Mouse (Mus musculus) T-helper 2 cell (primary cell): ENCODE measurements at regions not wholly inside any gene's neighbourhood (a gene's known extent, or its start where the extent isn't known, plus 50 kb on each side); places are given as distances from the start of the nearest gene placed in this dataset.

Experiments
- in situ Hi-C: fragments of 300-600 bp; cut with MboI, MseI; formaldehyde crosslinking; loops from one replicate; pipeline ENCODE4 v1.15.1; 2025; ENCODE audit warnings: high pct_unique_total_duplicates

GRCm38 (mm10) chr13:97454715-97455114 lies 213.8 kb downstream of the Enc1 start:
- in situ Hi-C loops: no loop called here

- in situ Hi-C loops: no loop called here
Observed at GRCm38 (mm10) chr13:97453469-97453868, 212.6 kb downstream of the Enc1 start.

GRCm38 (mm10) chr13:97453090-97453430 lies 212.2 kb downstream of the Enc1 start:
- in situ Hi-C loops: no loop called here

GRCm38 (mm10) chr13:97452386-97453089 lies 211.6 kb downstream of the Enc1 start:
- in situ Hi-C loops: no loop called here

GRCm38 (mm10) chr13:97451276-97451675 lies 210.4 kb downstream of the Enc1 start:
- in situ Hi-C loops: no loop called here

GRCm38 (mm10) chr13:97448123-97448522 lies 207.2 kb downstream of the Enc1 start:
- in situ Hi-C loops: no loop called here

- in situ Hi-C loops: no loop called here
Observed at GRCm38 (mm10) chr13:97443731-97444428, 203.0 kb downstream of the Enc1 start.

GRCm38 (mm10) chr13:97442806-97443205 lies 201.9 kb downstream of the Enc1 start:
- in situ Hi-C loops: no loop called here

- in situ Hi-C loops: no loop called here
Observed at GRCm38 (mm10) chr13:97442283-97442682, 201.4 kb downstream of the Enc1 start.

- in situ Hi-C loops: no loop called here
Observed at GRCm38 (mm10) chr13:97441803-97442202, 200.9 kb downstream of the Enc1 start.

- in situ Hi-C loops: loop anchor here (10.0 kb wide), 1 partner anchor 875 kb away; the partner anchor contains the start of gene Btf3
Observed at GRCm38 (mm10) chr13:97439216-97439979, 198.5 kb downstream of the Enc1 start.

- in situ Hi-C loops: loop anchor here (10.0 kb wide), 1 partner anchor 876 kb away; the partner anchor contains the start of gene Btf3
Observed at GRCm38 (mm10) chr13:97438692-97439091, 197.8 kb downstream of the Enc1 start.

GRCm38 (mm10) chr13:97438277-97438676 lies 197.4 kb downstream of the Enc1 start:
- in situ Hi-C loops: loop anchor here (10.0 kb wide), 1 partner anchor 877 kb away; the partner anchor contains the start of gene Btf3

- in situ Hi-C loops: loop anchor here (10.0 kb wide), 1 partner anchor 878 kb away; the partner anchor contains the start of gene Btf3
Observed at GRCm38 (mm10) chr13:97436719-97437350, 195.9 kb downstream of the Enc1 start.

- in situ Hi-C loops: loop anchor here (10.0 kb wide), 1 partner anchor 879 kb away; the partner anchor contains the start of gene Btf3
Observed at GRCm38 (mm10) chr13:97435865-97436718, 195.2 kb downstream of the Enc1 start.

GRCm38 (mm10) chr13:97434961-97435864 lies 194.3 kb downstream of the Enc1 start:
- in situ Hi-C loops: loop anchor here (10.0 kb wide), 1 partner anchor 880 kb away; the partner anchor contains the start of gene Btf3

- in situ Hi-C loops: loop anchor here (10.0 kb wide), 1 partner anchor 881 kb away; the partner anchor contains the start of gene Btf3
Observed at GRCm38 (mm10) chr13:97434167-97434566, 193.3 kb downstream of the Enc1 start.

GRCm38 (mm10) chr13:97432627-97433026 lies 191.7 kb downstream of the Enc1 start:
- in situ Hi-C loops: loop anchor here (10.0 kb wide), 1 partner anchor 882 kb away; the partner anchor contains the start of gene Btf3

- in situ Hi-C loops: loop anchor here (10.0 kb wide), 1 partner anchor 884 kb away; the partner anchor contains the start of gene Btf3
Observed at GRCm38 (mm10) chr13:97430885-97431284, 190.0 kb downstream of the Enc1 start.
